Mouse (Mus musculus): Measurements from ENCODE around the gene Taco1. TPM values are rescaled to one million over a fixed set of nuclear protein-coding genes. Genes with fewer than 3 reads are reported as not detected.
A peak's percentile ranks its signal among the peaks of the same experiment; 100 is the strongest.
"Not testable (repeated sequence)": the region's sequence is repeated elsewhere in the genome, so short reads cannot be mapped to it uniquely, and the experiment has no call there.

The Taco1 gene
- total RNA-seq (2021) = 10 to 100 TPM; 33.5 to 50.1 TPM
- long read RNA-seq, experiment 1, transcript Taco1-201 (5 exons, 1,383 nt) = major isoform, 21 of 25 reads
- long read RNA-seq, experiment 1, partial matches to known transcripts = 4 of 25 reads
- long read RNA-seq, experiment 1, other reads (novel, unspliced or antisense) = 0 of 25 reads
- long read RNA-seq, experiment 2, transcript Taco1-201 (5 exons, 1,383 nt) = major isoform, 17 of 18 reads
- long read RNA-seq, experiment 2, partial matches to known transcripts = 1 of 18 reads
- long read RNA-seq, experiment 2, other reads (novel, unspliced or antisense) = 0 of 18 reads

DNA sequence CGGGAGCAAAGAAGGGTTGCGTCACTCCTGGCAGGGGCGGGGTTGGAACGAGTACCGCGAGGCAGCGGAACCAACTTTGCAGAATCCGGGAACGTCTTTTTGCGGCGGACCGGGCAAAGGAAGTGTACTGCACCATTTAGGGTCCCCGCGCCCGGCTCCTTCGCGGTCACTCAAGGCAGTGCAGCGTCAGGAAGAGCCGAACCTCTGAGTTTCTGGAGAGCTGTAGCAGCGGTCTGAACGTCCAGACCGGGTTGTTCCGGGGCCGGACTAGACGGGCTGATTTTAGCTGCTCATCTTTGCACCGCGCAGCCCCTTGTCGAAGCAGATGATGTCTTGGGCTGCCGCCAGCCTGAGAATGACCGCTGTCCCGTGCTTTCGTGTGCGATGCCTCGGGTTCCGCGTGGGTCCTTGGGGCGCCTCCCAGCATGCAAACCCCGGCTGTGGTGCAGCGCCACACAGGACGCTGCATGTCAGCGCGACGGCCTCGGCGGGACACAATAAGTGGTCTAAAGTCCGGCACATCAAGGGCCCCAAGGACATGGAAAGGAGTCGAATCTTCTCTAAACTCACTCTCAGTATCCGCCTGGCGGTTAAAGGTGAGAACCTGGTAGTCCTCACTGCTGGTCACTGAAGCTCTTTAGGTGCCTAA, at the start of gene Taco1:
TSS of gene Taco1 (plus strand) at position 139 of the 649 bp plus-strand sequence.
- intact Hi-C loops (cut with DNase I) = no loop called here
- TF ChIP-seq CTCF (IDR thresholded peaks at IDR 0.05) = peak; percentile 50
- peak within 1 kb of the TSS; percentile 94 for H3K27ac ChIP-seq
- peak within 1 kb of the TSS; percentile 72 for H3K4me3 ChIP-seq
- peak; percentile 97 for DNase-seq

DNA sequence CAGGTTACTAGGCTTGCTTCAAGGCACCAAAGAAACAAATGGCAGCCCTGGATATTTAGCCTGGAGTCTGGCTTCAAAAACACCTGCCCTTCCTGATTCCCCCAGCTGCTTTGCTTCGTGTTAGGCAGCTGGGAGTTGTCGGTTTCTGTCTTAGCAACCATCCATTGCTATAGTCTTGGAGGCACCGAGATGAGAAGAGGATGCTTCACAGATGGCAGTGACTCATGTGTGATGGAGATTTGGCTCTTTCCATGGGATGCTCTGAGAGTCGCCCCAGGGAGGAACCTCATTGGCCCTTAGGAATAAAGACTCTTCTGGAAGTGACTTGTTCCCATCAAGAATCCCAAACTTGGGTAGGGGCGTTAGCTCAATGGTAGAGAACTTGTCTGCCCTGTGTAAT, 49.4 kb upstream of the Taco1 start:
- no peak for TF ChIP-seq CTCF (IDR thresholded peaks at IDR 0.05)
- Histone ChIP-seq H3K4me3 (no peak overlapping the region), H3K27ac (no peak overlapping the region)
- DNase-seq = no peak
- intact Hi-C loops (cut with DNase I) = no loop called here

DNA sequence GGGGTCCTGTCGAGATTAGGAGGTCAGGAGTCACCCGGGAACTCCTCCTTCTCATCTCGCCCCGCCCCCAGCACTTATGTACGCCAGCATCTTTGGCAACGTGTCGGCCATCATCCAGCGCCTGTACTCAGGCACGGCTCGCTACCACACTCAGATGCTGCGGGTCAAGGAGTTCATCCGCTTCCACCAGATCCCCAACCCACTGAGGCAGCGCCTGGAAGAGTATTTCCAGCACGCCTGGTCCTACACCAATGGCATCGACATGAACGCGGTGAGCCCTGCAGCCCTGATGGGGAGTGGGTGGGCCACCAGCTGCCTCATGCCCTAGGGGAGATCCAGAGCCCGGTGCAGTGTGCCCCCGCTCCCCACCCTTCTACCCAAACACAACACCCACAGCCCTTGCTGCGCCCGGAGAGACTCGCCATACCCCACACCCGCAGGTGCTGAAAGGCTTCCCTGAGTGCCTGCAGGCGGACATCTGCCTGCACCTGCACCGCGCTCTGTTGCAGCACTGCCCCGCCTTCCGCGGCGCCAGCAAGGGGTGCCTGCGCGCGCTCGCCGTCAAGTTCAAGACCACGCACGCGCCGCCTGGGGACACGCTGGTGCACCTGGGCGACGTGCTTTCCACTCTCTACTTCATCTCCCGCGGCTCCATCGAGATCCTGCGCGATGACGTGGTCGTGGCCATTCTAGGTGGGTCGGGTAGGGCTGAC, 45.7 kb upstream of the Taco1 start:
- intact Hi-C loops (cut with DNase I) = loop anchor here (10.0 kb wide), 1 partner anchor 45 kb away; no protein-coding TSS in a partner anchor
- TF ChIP-seq CTCF (IDR thresholded peaks at IDR 0.05) = no peak
- Histone ChIP-seq H3K27ac (no peak overlapping the region), H3K4me3 (no peak overlapping the region)
- no peak for DNase-seq

DNA sequence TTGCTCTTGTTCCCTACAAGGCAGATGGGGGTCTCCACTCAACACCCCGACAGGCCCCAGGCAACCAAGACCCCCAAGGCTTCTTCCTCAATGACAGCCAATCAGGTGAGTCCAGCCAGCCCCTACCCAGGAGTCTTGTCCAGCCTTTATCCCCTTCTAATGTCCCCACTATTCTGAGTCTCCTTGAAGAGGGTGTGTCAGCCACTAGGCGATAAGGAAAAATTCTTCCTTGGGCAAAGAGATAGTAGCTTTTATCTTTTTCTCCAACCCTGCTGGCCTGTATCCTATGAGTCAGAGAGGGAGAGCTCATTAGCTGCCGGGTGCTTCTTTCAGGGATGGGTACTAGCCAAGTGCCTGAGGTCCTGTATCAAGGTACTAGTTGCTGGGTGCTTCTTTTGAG, 40.1 kb upstream of the Taco1 start:
- intact Hi-C loops (cut with DNase I) = loop anchor here (2.0 to 10.0 kb wide), 2 partner anchors 51 to 99 kb away; no protein-coding TSS in a partner anchor
- no peak overlapping the region for H3K4me3 ChIP-seq
- H3K27ac ChIP-seq = no peak overlapping the region
- DNase-seq = no peak
- no peak for TF ChIP-seq CTCF (IDR thresholded peaks at IDR 0.05)

DNA sequence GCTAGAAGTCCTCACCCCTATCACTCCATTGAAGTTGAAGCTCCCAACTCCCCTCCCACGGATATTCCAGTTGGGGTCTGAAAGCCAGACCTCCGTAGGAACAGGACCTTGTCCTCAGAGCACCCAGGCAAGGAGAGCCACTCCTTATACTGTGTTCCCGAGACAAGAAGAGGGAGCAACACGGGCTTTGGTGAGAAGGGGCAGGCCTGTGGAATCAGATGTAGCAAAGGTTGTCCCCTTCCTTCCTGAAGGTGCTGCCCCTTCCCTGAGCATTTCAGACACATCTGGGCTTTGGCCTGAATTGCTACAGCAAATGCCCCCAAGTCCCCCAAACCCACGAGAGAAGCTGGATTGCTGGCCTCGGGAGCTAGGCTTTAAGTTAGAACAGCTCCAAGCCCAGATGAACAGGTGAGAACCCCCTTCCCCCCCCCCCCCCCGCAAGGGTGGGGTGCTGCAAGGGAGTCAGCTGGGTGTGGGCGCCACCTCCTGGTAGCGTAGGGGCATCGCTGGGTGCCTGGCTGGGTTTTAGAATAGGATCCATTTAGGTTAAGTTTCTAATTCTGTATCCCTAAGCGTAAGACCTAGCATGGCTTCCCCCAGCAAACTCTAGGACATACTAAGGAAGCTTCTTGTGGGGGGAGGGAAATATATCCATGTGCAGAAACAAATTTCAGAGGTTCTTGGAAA, 39.3 kb upstream of the Taco1 start:
- no peak overlapping the region for H3K4me3 ChIP-seq
- TF ChIP-seq CTCF (IDR thresholded peaks at IDR 0.05) = peak; percentile 87
- intact Hi-C loops (cut with DNase I) = loop anchor here (2.0 to 10.0 kb wide), 2 partner anchors 52 to 100 kb away; no protein-coding TSS in a partner anchor
- no peak overlapping the region for H3K27ac ChIP-seq
- peak; percentile 76 for DNase-seq

DNA sequence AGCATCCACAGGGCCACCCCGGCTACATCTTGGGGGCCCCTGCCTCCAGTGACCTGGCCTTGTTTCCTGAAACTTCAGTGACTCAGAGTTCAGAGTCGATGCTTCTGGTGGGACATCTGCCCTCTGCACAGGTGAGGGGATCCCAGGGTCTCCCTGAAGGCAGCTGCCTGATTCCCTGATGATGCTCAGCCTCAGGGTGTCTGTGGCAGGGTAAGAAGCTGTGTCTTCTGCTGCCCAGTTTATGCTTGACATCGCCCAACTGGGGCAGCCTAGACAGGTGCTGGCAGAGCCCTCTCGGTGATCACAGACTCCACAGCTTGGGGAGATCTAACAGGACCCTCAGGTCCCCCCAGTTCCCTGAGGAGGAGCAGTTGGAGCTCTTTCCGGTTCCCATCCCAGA, 38.3 kb upstream of the Taco1 start:
- Histone ChIP-seq H3K4me3 (no peak overlapping the region), H3K27ac (no peak overlapping the region)
- TF ChIP-seq CTCF (IDR thresholded peaks at IDR 0.05) = no peak
- intact Hi-C loops (cut with DNase I) = loop anchor here (2.0 to 10.0 kb wide), 2 partner anchors 53 to 101 kb away; no protein-coding TSS in a partner anchor
- DNase-seq = no peak

DNA sequence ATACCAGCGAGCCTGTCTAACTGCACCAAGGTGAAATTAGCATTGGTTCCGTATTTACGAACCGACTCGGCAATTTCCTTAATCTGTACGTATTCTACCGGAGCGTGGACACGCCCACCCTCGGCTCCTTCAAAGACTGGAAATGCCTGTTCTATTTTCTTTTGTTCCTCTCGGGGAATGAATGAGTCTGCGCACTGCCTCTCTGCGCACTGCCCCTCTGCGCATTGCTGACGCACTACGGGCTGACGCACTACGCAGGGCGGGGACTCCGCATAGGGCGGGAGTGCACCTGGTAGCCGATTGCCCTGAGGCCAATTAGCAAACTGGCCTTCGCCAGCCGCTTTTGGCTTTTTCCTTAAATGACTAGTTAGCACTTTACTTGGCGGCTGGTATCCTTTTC, 33.8 kb upstream of the Taco1 start:
- H3K27ac ChIP-seq = not testable (repeated sequence)

DNA sequence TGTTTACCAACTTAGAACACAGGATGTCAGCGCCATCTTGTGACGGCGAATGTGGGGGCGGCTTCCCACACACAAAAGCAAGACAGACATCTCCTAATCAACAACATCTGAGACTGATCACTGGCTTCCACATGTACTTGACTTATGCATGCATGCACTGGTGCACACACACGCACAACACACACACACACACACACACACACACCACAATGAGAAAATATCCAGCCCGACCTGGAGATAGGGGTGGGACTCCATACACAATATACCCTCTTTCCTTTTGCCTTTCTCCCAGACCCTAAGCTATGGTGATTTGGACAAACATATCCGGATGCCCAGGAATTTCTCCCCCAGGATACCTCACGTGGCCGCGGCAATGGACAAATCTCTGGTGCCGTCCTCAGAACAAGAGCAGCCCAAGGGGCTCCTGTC, 32.4 kb upstream of the Taco1 start:
- peak overlapping the region; percentile 84 for H3K27ac ChIP-seq
- DNase-seq = no peak
- peak overlapping the region; percentile 57 for H3K4me3 ChIP-seq
- intact Hi-C loops (cut with DNase I) = no loop called here
- TF ChIP-seq CTCF (IDR thresholded peaks at IDR 0.05) = no peak

More for the DNA sequence above, 33.8 kb upstream of the Taco1 start:
- DNase-seq; intact Hi-C loops (cut with DNase I): not testable (repeated sequence)
- peak overlapping the region; percentile 69 for H3K4me3 ChIP-seq

DNA sequence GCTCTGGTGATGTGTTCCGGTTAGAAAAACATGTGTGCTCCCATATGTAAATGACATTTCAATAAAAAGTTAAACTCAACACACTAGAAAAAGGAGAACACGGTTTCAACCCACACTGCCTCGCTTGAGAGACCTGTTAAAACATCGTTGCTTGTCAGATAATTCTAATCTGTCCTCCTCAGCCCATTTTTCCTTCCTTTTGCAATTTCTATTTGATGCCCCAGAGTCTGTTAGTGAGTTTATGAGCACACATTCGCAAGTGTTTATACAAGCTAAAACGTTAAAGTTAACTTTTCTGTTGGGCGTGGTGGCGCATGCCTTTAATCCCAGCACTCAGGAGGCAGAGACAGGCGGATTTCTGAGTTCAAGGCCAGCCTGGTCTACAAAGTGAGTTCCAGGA, 30.9 kb upstream of the Taco1 start:
- no peak overlapping the region for H3K4me3 ChIP-seq
- intact Hi-C loops (cut with DNase I) = loop anchor here (5.0 kb wide), 1 partner anchor 42 kb away; no protein-coding TSS in a partner anchor
- no peak overlapping the region for H3K27ac ChIP-seq
- no peak for DNase-seq
- no peak for TF ChIP-seq CTCF (IDR thresholded peaks at IDR 0.05)

DNA sequence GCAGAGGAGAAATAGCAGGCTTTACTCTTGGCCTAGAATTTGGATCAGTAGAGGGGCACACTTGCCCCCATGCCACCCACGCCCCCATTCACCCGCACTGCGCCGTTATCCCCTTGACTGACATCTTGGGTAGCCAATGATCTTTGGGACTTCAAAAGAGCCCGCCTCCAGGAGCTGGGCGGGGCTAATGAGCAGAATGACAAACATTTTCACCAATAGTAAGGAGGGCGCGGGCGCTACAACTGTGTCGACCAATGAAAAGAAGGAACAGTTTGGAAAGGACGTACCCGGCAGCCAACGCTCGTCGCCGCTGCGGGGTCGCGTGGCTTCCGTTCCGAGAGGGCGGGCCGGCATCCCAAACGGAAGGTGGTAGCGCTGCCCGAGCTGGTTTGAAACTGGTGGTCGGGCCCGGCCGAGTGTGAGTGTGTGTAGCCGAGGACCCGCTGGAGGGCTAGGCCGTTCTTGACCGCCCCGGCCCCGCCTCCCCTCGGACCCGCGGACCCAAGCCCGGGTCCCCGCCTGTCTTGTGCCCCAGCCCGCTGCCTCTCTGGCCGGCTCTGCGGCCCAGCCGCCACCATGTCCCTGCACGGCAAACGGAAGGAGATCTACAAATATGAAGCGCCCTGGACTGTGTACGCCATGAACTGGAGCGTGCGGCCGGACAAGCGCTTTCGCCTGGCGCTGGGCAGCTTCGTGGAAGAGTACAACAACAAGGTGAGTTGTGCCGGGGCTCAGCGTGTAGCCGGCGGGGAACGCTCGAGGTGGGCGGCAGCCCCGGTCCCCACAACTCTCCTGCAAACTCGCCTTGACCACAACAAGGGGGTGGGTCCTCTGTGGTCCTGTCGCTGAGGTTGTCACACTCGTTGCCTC, 29.1 kb upstream of the Taco1 start, which contains the start of gene Dcaf7:
TSS of gene Dcaf7 (plus strand) at position 325 of the 870 bp plus-strand sequence.
- no peak for TF ChIP-seq CTCF (IDR thresholded peaks at IDR 0.05)
- peak; percentile 97 for DNase-seq
- H3K4me3 ChIP-seq = peak within 1 kb of the TSS; percentile 99
- peak within 1 kb of the TSS; percentile 93 for H3K27ac ChIP-seq
- intact Hi-C loops (cut with DNase I) = loop anchor here (5.0 kb wide), 1 partner anchor 41 kb away; no protein-coding TSS in a partner anchor

DNA sequence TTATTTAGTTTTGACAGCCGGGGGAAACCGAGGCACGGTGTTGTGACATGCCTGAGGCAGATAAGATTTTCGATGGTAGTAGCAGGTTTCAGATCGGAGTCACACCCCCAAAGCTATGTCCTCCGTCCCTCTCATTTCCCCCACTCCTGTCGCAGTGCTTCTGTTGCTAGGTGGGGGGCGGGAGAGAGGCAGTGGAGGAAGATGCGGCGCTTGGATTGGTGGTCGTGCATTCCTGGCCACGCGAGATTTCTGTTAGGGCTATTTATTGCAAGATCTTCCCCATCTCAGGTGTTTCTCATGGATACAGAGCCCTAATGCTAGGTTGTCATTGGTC, 28.5 kb upstream of the Taco1 start:
- no peak for TF ChIP-seq CTCF (IDR thresholded peaks at IDR 0.05)
- no peak for DNase-seq
- peak overlapping the region; percentile 99 for H3K4me3 ChIP-seq
- peak overlapping the region; percentile 93 for H3K27ac ChIP-seq
- intact Hi-C loops (cut with DNase I) = loop anchor here (5.0 kb wide), 1 partner anchor 40 kb away; no protein-coding TSS in a partner anchor
